Mouse (Mus musculus) midbrain, postnatal 0 days (tissue): Measurements from ENCODE around the gene Klhl6. TPM values are rescaled to one million over a fixed set of nuclear protein-coding genes. Genes with fewer than 3 reads are reported as not detected.

Source experiments
- ATAC-seq: fragments of 200-750 bp; cut with Nextera tagmentation; 2 replicates; pipeline ENCODE4 v1.8.0; 2017; ENCODE audit warnings: moderate number of reproducible peaks, mild to moderate bottlenecking, moderate TSS enrichment, moderate library complexity; ENCODE audit not compliant: low FRiP score
- DNase-seq: peaks from one replicate; pipeline ENCODE4 v3.0.0-alpha.2; 2015; ENCODE audit warnings: low spot score
- H3K27ac ChIP-seq: fragments of 300-500 bp; sonication (generic); 2 replicates; pipeline ENCODE4 v1.5.1; 2014; ENCODE audit warnings: low read depth, mild to moderate bottlenecking, low read length, mixed read lengths
- H3K27me3 ChIP-seq: fragments of 300-500 bp; sonication (generic); 2 replicates; pipeline ENCODE4 v1.6.1; 2014; ENCODE audit warnings: low read length, control low read depth, mixed read lengths; ENCODE audit not compliant: insufficient read depth
- H3K36me3 ChIP-seq: fragments of 300-500 bp; sonication (generic); 2 replicates; pipeline ENCODE4 v1.6.1; 2014; ENCODE audit warnings: low read length, control low read depth, mixed read lengths; ENCODE audit not compliant: insufficient read depth
- H3K4me1 ChIP-seq: fragments of 300-500 bp; sonication (generic); 2 replicates; pipeline ENCODE4 v1.6.1; 2014; ENCODE audit warnings: mild to moderate bottlenecking, control low read depth, antibody characterized with exemption, low read length, mixed read lengths; ENCODE audit not compliant: insufficient read depth
- H3K4me2 ChIP-seq: fragments of 300-500 bp; sonication (generic); 2 replicates; pipeline ENCODE4 v1.6.1; 2014; ENCODE audit warnings: low read depth, mild to moderate bottlenecking, low read length, mixed read lengths; ENCODE audit not compliant: poor library complexity, severe bottlenecking
- H3K4me3 ChIP-seq: fragments of 300-500 bp; sonication (generic); 2 replicates; pipeline ENCODE4 v1.5.1; 2014; ENCODE audit warnings: low read depth, mild to moderate bottlenecking, low read length, moderate library complexity
- H3K9ac ChIP-seq: fragments of 300-500 bp; sonication (generic); replicated peaks from 2 replicates; pipeline ENCODE4 v1.6.1; 2014; ENCODE audit warnings: mild to moderate bottlenecking, low read length, moderate library complexity, mixed read lengths; ENCODE audit not compliant: poor library complexity, severe bottlenecking
- H3K9me3 ChIP-seq: fragments of 300-500 bp; sonication (generic); 2 replicates; pipeline ENCODE4 v1.6.1; 2016; ENCODE audit warnings: low read length, control low read depth
- CTCF ChIP-seq: IDR thresholded peaks from 2 replicates; pipeline ENCODE4 v1.5.1; 2016; ENCODE audit warnings: antibody characterized with exemption, mild to moderate bottlenecking
- WGBS: fragments of 180-500 bp; shearing (Covaris S2); extraction: QIAGEN DNeasy Blood & Tissue Kit; methylation state at CpG from one replicate; pipeline ENCODE4 v1.1.7; 2014; 5-methylcytosine and 5-hydroxymethylcytosine counted together
- polyA plus RNA-seq: library from polyadenylated mRNA; unstranded; fragments of >200 nt; fragmentation: Nextera tagmentation; extraction: Ambion mirVana; gene quantifications from 2 replicates; pipeline ENCODE4 v1.2.1, GENCODE M21; 2015
- total RNA-seq: library from RNA; depleted of rRNA; stranded (reverse); fragments of >200 nt; gene quantifications from 2 replicates; pipeline ENCODE4 v1.2.3, GENCODE M21; 2014

Gene Klhl6
- total and polyA plus RNA-seq, 2 experiments from 2014 or later, result 2.6 TPM

DNA sequence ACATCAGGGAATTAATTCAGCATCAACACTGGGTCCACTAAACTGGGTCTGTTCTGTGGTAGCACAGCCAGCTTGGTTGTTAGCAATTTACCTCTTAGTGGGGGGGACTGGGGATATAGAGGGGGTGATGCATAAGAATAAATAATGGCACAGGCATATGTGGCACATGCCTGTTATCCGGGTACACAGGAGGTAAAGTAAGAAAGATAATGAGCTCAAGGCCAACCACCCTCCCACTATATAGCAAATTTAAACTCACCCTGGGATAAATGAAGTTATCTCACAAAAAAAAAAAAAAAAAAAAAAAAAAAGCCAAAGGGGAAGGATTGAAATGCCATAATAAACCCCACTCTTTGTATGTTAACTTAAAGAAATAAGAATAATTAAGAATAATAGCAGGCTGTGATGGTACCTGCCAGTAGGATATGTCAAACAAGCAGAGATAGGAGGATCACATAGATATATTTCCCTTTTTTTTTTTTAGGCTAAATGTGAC, 14.9 kb downstream of the Klhl6 start:
- no peak for TF ChIP-seq CTCF
- H3K9me3 ChIP-seq, result 0 out of 2 replicates have a peak, but pooled peaks cover 4% of the 10 kb centered on the region
- no peaks in the 10 kb centered on the region for H3K36me3 ChIP-seq
- no peak overlapping the region for H3K9ac ChIP-seq
- H3K27ac ChIP-seq, result no peak overlapping the region
- H3K27me3 ChIP-seq, result no peaks in the 10 kb centered on the region
- 91% methylated on average over 1 of the region's 1 CpGs for WGBS
- no peak for DNase-seq
- no peak overlapping the region for H3K4me3 ChIP-seq
- no peak for ATAC-seq
- no peak overlapping the region for H3K4me2 ChIP-seq
- H3K4me1 ChIP-seq, result no peaks in the 10 kb centered on the region

- H3K9ac ChIP-seq, result no peak overlapping the region
- DNase-seq, result no peak
- no peaks in the 10 kb centered on the region for H3K27me3 ChIP-seq
- no peak overlapping the region for H3K27ac ChIP-seq
- no peaks in the 10 kb centered on the region for H3K4me1 ChIP-seq
- H3K4me3 ChIP-seq, result no peak overlapping the region
- H3K9me3 ChIP-seq, result 0 out of 2 replicates have a peak, but pooled peaks cover under 1% of the 10 kb centered on the region
- no peak for TF ChIP-seq CTCF
- no peak for ATAC-seq
- H3K36me3 ChIP-seq, result no peaks in the 10 kb centered on the region
- no peak overlapping the region for H3K4me2 ChIP-seq
Measured at GRCm38 (mm10) chr16:19966976-19967375, 15.9 kb downstream of the Klhl6 start.

- no peaks in the 10 kb centered on the region for H3K27me3 ChIP-seq
- H3K4me1 ChIP-seq, result no peaks in the 10 kb centered on the region
- DNase-seq, result no peak
- H3K4me2 ChIP-seq, result no peak overlapping the region
- no peak for ATAC-seq
- no peaks in the 10 kb centered on the region for H3K9me3 ChIP-seq
- H3K27ac ChIP-seq, result no peak overlapping the region
- no peak overlapping the region for H3K9ac ChIP-seq
- no peaks in the 10 kb centered on the region for H3K36me3 ChIP-seq
- 66% methylated on average over 1 of the region's 1 CpGs for WGBS
- TF ChIP-seq CTCF, result no peak
- H3K4me3 ChIP-seq, result no peak overlapping the region
Measured at GRCm38 (mm10) chr16:19966437-19966836, 16.4 kb downstream of the Klhl6 start.

GRCm38 (mm10) chr16:19962951-19963350, 19.9 kb downstream of the Klhl6 start:
- no peaks in the 10 kb centered on the region for H3K4me1 ChIP-seq
- no peak overlapping the region for H3K4me3 ChIP-seq
- WGBS, result 89% methylated on average over 3 of the region's 3 CpGs
- H3K27me3 ChIP-seq, result no peaks in the 10 kb centered on the region
- ATAC-seq, result no peak
- no peaks in the 10 kb centered on the region for H3K36me3 ChIP-seq
- no peaks in the 10 kb centered on the region for H3K9me3 ChIP-seq
- no peak overlapping the region for H3K4me2 ChIP-seq
- no peak overlapping the region for H3K9ac ChIP-seq
- DNase-seq, result no peak
- H3K27ac ChIP-seq, result no peak overlapping the region
- TF ChIP-seq CTCF, result no peak

DNA sequence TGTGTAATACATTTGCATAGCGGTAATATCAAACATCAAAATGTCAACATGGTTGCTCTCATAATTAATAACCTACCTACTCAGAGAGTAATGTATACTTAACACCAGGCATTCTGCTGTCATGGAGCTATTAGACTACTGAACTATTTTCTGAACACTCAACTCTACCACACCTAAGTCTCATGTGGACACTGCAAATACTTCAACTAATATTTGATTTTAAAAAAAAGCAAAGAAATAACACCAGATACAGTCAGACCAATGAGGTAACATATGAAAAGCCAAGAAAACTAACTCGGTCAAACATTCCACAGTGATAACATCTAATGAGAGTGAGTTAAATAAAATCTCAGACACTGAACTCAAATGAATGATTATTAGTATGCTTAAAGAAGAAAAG, 21.8 kb downstream of the Klhl6 start:
- no peaks in the 10 kb centered on the region for H3K27me3 ChIP-seq
- H3K4me1 ChIP-seq, result no peaks in the 10 kb centered on the region
- DNase-seq (no peak), ATAC-seq (no peak)
- TF ChIP-seq CTCF, result no peak
- H3K4me2 ChIP-seq, result no peak overlapping the region
- H3K36me3 ChIP-seq, result no peaks in the 10 kb centered on the region
- no peak overlapping the region for H3K9ac ChIP-seq
- H3K27ac ChIP-seq, result no peak overlapping the region
- WGBS, result 91% methylated on average over 2 of the region's 2 CpGs
- no peak overlapping the region for H3K4me3 ChIP-seq
- no peaks in the 10 kb centered on the region for H3K9me3 ChIP-seq

DNA sequence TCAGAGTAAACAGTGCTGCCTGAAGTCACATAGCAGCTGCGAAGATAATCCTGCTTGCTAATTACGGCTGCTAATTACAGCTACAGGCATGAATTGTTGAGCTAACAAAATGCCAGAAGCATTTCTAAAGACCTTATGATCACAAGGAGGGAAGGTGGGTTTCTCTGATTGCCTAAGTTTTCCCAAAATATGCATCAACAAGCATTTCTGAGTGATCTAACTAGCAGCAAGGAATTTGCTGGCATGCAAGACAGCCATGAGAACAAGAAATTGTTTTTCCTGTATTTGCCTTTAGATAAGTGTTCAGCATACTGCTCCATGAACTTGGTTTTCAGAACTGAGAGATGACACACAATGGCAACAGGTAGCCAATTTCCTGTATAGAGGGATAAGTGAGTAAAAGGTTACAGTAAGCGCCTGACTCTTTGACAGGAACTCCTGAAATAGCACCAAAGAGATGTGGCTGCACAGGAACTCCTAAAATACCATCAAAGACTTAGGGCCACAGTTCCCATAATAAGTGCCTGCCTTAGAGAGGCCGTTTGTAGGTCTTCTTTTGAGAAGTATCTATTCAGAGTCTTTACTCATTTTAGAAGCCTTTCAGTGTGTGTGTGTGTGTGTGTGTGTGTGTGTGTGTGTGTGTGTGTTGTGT, 22.3 kb downstream of the Klhl6 start:
- DNase-seq (no peak), ATAC-seq (no peak)
- Histone ChIP-seq H3K4me2 (no peak overlapping the region), H3K4me3 (no peak overlapping the region), H3K9me3 (no peaks in the 10 kb centered on the region), H3K4me1 (no peaks in the 10 kb centered on the region), H3K36me3 (no peaks in the 10 kb centered on the region), H3K27ac (no peak overlapping the region), H3K9ac (no peak overlapping the region), H3K27me3 (no peaks in the 10 kb centered on the region)
- WGBS, result 69% methylated on average over 4 of the region's 4 CpGs
- TF ChIP-seq CTCF, result no peak
